Mouse (Mus musculus): ENCODE data around the gene Hoxb6. TPM values are rescaled to one million over a fixed set of nuclear protein-coding genes. Genes with fewer than 3 reads are reported as not detected.

The Hoxb6 gene
- not detected for polyA plus RNA-seq (2017; shearing (Covaris generic))

DNA sequence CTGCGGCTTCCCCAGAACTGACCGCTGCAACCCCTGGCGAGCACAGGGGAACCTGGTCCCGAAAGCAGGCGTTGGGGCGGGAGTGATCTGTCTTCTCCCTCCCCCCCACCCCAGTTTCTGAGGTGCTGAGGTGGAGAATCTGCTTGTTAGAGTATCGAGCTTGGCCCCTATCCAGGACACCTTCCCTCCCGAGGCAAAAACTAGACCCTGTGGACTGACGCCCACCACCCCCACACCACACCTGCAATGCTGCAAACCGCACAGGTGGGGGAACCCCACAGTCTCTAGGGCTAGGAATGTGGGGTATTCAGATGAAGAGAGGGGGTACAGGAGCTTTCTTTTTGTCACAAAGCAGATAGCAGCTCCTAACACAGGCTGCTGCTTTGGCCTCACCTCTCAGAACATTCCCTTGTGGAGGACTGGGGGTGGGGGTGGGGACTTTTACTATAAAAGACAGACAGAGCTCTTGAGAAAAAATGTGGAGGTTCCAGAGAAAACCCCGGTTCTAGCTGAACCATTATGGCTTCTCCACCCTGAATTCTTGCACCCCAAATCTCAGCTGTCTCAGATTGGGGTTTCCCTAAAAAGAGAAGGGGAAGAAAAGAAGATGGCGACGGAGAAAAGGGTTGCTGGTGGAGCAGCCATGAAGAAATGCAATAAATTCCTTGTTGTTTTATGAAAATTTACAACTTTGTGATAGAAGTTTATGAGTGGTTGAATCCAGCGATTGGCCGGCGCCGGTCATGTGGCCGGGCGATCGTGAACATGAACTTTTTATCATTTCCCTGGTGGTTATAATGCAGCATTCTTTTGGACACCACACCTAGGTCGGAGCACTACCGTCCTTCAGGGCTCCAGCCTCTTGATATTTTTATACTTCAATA lies at the start of gene Hoxb6:
Gene Hoxb6, plus strand, starts transcription at position 796 of the 884 bp plus-strand sequence.

GRCm38 (mm10) chr11:96270996-96271540 lies 21.2 kb upstream of the Hoxb6 start, which contains the start of gene Hoxb9:
Hoxb9 (plus strand) TSS chr11:96271457.

DNA sequence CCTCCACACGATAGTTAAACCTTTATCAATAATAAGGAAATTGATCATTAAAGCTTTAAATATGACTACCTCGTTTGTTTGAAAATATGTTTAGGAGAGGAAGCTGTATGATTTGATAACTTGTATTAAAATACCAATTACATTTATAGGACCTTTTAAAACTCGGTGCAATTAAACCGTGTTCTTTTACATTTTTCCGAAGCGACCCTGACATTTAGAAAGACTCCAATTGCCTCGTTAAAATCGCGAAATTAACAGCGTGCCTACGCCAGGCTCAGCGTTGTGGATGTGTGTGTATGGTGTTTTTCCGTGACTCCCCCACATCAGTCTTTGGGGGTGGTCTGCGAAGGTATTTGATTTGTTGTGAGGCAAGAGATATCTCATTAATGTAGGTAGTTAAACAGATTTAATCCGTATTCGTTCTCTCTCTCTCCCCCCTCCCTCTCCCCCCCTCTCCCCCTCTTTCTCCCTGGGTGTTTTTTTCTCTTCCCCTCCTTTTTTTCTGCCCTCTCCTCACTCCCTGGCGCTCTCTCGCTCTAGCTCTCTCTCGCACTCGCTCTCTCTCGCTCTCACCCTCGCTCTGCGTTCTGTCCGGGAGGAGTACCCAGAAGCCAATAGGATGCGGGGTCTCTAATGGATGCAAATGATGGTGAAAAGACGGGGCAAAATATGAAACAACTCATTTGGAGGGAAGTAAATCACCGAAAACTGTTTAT lies 10.3 kb upstream of the Hoxb6 start, which contains the start of gene Hoxb8:
Gene Hoxb8, plus strand, starts transcription at position 51 of the 716 bp plus-strand sequence.

DNA sequence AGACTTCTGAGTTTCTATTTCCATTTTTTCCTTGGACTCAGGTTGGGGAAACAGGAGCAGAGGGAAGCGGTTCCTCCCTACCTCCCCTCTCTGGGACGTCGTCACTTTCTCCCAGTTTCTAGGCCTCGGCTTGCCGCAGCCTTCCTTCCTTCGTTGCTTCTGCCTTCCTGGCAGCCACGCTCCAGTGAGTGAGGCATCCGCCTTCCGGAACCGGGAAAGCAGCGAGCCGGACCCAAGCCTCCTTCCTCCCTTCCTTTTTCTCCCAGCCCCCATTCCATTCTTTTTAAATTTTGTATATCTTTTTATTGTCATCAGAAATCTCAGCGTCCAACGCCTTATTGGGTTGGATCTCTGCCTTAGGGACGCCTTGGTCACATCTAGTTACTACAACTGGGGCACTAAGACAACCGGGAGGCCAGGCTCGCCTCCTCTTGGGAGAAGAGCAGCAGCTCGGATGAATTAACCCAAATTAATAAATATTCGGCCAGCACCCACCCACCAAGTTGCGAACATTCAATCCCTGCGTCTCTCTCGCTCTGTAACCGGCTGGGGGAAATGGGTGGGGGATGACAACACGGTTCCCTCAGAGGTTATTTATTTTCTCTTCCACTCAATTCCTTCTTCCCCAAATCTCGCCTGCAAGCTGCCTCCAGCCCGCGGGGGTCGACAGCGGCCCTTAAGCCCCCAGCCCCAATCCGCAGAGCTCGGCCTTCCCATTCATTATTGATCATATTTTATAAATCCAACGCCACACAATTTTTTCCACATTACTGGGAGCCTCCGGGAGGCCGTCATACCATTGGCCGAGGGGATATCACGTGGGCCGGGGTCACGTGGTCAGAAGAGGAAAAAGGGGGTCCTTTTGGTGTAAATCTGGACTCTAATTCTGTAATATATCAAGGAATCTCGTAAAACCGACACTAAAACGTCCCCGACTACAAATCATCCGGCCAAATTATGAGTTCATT lies 6.2 kb upstream of the Hoxb6 start, which contains the start of gene Hoxb7:
Gene Hoxb7, plus strand, starts transcription at position 853 of the 968 bp plus-strand sequence.

GRCm38 (mm10) chr11:96303151-96304099 lies 11.1 kb downstream of the Hoxb6 start, which contains the start of gene Hoxb5:
Hoxb5 (plus strand) TSS chr11:96303336.

DNA sequence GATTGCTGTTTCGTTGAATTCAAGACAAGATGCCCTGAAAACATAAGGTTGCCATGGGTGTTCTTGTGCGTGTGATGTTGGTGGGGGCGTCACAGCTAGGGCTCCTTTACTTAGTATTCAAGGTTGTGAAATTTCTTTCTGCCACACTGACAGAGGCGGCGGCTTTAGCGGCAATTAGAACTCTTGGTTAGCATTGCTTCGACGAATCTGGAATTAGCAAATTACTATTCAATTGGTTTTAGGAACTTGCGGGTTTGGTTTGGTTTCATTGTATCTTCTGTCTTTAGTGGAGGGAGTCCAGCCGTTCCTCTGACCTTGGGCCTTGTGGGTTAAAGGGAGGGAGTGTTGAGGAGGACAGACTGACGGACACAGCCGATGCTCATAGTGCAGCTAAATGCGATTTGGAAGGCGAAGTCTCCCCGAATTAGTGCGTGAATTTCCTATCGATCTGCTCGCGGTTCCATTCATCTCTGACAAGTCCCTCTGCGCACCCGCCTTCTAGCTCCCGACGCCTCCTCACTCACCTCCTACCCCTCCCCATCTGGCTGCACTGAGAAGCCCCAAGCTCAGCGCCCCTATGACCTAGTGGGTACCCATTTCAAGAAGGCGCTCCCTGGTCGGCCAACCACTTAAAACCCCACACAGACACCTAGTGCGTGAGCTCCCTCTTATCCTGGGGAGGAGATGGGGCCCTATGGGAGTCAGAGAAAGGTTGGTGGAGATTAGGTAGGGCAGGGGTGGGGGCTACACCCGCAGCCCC lies 25.5 kb downstream of the Hoxb6 start, which contains the start of gene Hoxb4:
Gene Hoxb4, plus strand, starts transcription at position 660 of the 760 bp plus-strand sequence.

GRCm38 (mm10) chr11:96323154-96323553 lies 30.9 kb downstream of the Hoxb6 start, which contains the start of gene Hoxb3:
Hoxb3 (plus strand) TSS chr11:96323326.

GRCm38 (mm10) chr11:96350341-96350624 lies 58.0 kb downstream of the Hoxb6 start, which contains the start of gene Hoxb2:
Hoxb2 (plus strand) TSS chr11:96350525.

Other genes with a start within 250 kb of the Hoxb6 start
- 42.9 TPM for gene Ube2z, start 227.1 kb upstream of the Hoxb6 start, polyA plus RNA-seq (2017; shearing (Covaris generic))
- gene Atp5g1, start 216.8 kb upstream of the Hoxb6 start, polyA plus RNA-seq (2017; shearing (Covaris generic)), result 364 TPM
- not detected for gene Calcoco2, start 180.5 kb upstream of the Hoxb6 start, polyA plus RNA-seq (2017; shearing (Covaris generic))
- gene Ttll6, start 158.7 kb upstream of the Hoxb6 start, polyA plus RNA-seq (2017; shearing (Covaris generic)), result not detected
- gene Hoxb13, start 98.2 kb upstream of the Hoxb6 start, polyA plus RNA-seq (2017; shearing (Covaris generic)), result not detected
- not detected for gene Hoxb9, start 21.0 kb upstream of the Hoxb6 start, polyA plus RNA-seq (2017; shearing (Covaris generic))
- not detected for gene Hoxb8, start 10.6 kb upstream of the Hoxb6 start, polyA plus RNA-seq (2017; shearing (Covaris generic))
- not detected for gene Hoxb7, start 5.9 kb upstream of the Hoxb6 start, polyA plus RNA-seq (2017; shearing (Covaris generic))
- 0.10 TPM for gene Hoxb5, start 10.9 kb downstream of the Hoxb6 start, polyA plus RNA-seq (2017; shearing (Covaris generic))
- 0.41 TPM for gene Hoxb4, start 25.8 kb downstream of the Hoxb6 start, polyA plus RNA-seq (2017; shearing (Covaris generic))
- gene Hoxb3, start 30.9 kb downstream of the Hoxb6 start, polyA plus RNA-seq (2017; shearing (Covaris generic)), result 0.11 TPM
- not detected for gene Hoxb2, start 58.0 kb downstream of the Hoxb6 start, polyA plus RNA-seq (2017; shearing (Covaris generic))
- gene Hoxb1, start 73.3 kb downstream of the Hoxb6 start, polyA plus RNA-seq (2017; shearing (Covaris generic)), result 0.28 TPM
- 725 TPM for gene Skap1, start 172.1 kb downstream of the Hoxb6 start, polyA plus RNA-seq (2017; shearing (Covaris generic))